Comparison of ENCODE assay signal across 14 mouse cellular contexts in the genomic region with DNA sequence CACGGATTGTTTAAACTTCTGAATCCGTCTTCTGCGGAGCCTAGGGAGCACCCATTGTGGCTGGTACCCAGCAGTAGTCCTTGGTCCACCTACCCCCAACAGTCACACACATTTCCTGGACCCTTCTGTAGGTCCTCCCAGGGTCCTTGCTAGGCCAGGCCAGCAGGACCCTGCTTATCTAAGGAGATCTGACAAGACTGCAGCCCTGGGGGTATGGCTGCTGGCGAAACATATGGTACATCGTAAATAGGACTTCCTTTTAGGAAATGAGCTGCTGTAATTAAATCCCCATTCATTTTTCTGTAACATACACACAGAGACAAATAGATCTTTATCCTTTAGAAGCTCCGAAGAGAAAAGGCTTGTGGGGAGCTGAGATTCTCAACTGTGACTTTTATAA. TPM values are rescaled to one million over a fixed set of nuclear protein-coding genes. Genes with fewer than 3 reads are reported as not detected.
A peak's percentile ranks its signal among the peaks of the same experiment; 100 is the strongest.
DNase-seq lines count a peak whose midpoint lies in the region; ATAC-seq and TF ChIP-seq lines count a peak whose summit lies in the region.
"Had no signal": no experiment of that assay in that cellular context is flagged by ENCODE, and none has a peak within 500 bp of the region (broad histone marks: within the 10 kb centered on the region; RNA-seq: fewer than 3 reads in every experiment).

No protein-coding gene starts in this region.

- no peak overlapping the region for H3K4me2 ChIP-seq in hindbrain, embryonic 14.5 days (replicated peaks)
- H3K4me2 ChIP-seq in midbrain, postnatal 0 days (ENCODE audit: low read depth, low read length, poor library complexity, severe bottlenecking), result no peak overlapping the region
- no peak overlapping the region for H3K4me2 ChIP-seq in hindbrain, embryonic 12.5 days (replicated peaks)
- H3K4me2 ChIP-seq: embryonic facial prominence, embryonic 13.5 days; liver, embryonic 11.5 days had no signal

- no peak overlapping the region for H3K4me3 ChIP-seq in hindbrain, embryonic 10.5 days
- no peak overlapping the region for H3K4me3 ChIP-seq in hindbrain, embryonic 14.5 days (replicated peaks; ENCODE audit: low read length)
- H3K4me3 ChIP-seq in midbrain, embryonic 10.5 days, result no peak overlapping the region
- H3K4me3 ChIP-seq in midbrain, postnatal 0 days (ENCODE audit: low read depth, low read length), result no peak overlapping the region
- no peak overlapping the region for H3K4me3 ChIP-seq in embryonic facial prominence, embryonic 10.5 days
- no peak overlapping the region for H3K4me3 ChIP-seq in hindbrain, embryonic 12.5 days
- H3K4me3 ChIP-seq: embryonic facial prominence, embryonic 13.5 days had no signal

- H3K9me3 ChIP-seq in hindbrain, embryonic 10.5 days, result no peaks in the 10 kb centered on the region
- no peaks in the 10 kb centered on the region for H3K9me3 ChIP-seq in hindbrain, embryonic 14.5 days (ENCODE audit: control insufficient read depth, low read length)
- H3K9me3 ChIP-seq in midbrain, embryonic 10.5 days (replicated peaks), result no peaks in the 10 kb centered on the region
- H3K9me3 ChIP-seq in midbrain, postnatal 0 days (ENCODE audit: low read length), result no peaks in the 10 kb centered on the region
- H3K9me3 ChIP-seq in embryonic facial prominence, embryonic 10.5 days, result no peaks in the 10 kb centered on the region
- H3K9me3 ChIP-seq in hindbrain, embryonic 12.5 days (replicated peaks), result no peaks in the 10 kb centered on the region
- H3K9me3 ChIP-seq: embryonic facial prominence, embryonic 13.5 days had no signal

- H3K36me3 ChIP-seq in hindbrain, embryonic 10.5 days, result no peaks in the 10 kb centered on the region
- H3K36me3 ChIP-seq in hindbrain, embryonic 14.5 days (replicated peaks; ENCODE audit: control insufficient read depth, insufficient read depth), result no peaks in the 10 kb centered on the region
- H3K36me3 ChIP-seq in midbrain, embryonic 10.5 days, result no peaks in the 10 kb centered on the region
- H3K36me3 ChIP-seq in midbrain, postnatal 0 days (ENCODE audit: insufficient read depth, low read length), result no peaks in the 10 kb centered on the region
- no peaks in the 10 kb centered on the region for H3K36me3 ChIP-seq in embryonic facial prominence, embryonic 10.5 days (replicated peaks)
- H3K36me3 ChIP-seq in hindbrain, embryonic 12.5 days, result no peaks in the 10 kb centered on the region
- H3K36me3 ChIP-seq: embryonic facial prominence, embryonic 13.5 days had no signal

- H3K4me1 ChIP-seq in hindbrain, embryonic 10.5 days (replicated peaks), result peaks cover 59% of the 10 kb centered on the region
- peaks cover 27% of the 10 kb centered on the region for H3K4me1 ChIP-seq in hindbrain, embryonic 14.5 days (replicated peaks; ENCODE audit: control insufficient read depth, insufficient read depth, low read length)
- peaks cover 42% of the 10 kb centered on the region for H3K4me1 ChIP-seq in midbrain, embryonic 10.5 days
- peaks cover 11% of the 10 kb centered on the region; the same call in 1 of the 2 replicates for H3K4me1 ChIP-seq in midbrain, postnatal 0 days (ENCODE audit: insufficient read depth, low read length)
- peaks cover 52% of the 10 kb centered on the region for H3K4me1 ChIP-seq in embryonic facial prominence, embryonic 10.5 days
- peaks cover 46% of the 10 kb centered on the region for H3K4me1 ChIP-seq in hindbrain, embryonic 12.5 days

- 74% methylated on average over 6 of the region's 6 CpGs for WGBS in hindbrain, embryonic 10.5 days
- WGBS in hindbrain, embryonic 14.5 days, result 45% methylated on average over 6 of the region's 6 CpGs
- WGBS in midbrain, embryonic 10.5 days, result 74% methylated on average over 6 of the region's 6 CpGs
- 50% methylated on average over 6 of the region's 6 CpGs for WGBS in midbrain, postnatal 0 days
- WGBS in embryonic facial prominence, embryonic 10.5 days, result 48% methylated on average over 6 of the region's 6 CpGs
- WGBS in hindbrain, embryonic 12.5 days, result 50% methylated on average over 6 of the region's 6 CpGs

- DNase-seq in hindbrain, embryonic 10.5 days (ENCODE audit: low spot score), result no peak
- no peak for DNase-seq in hindbrain, embryonic 14.5 days (ENCODE audit: low spot score)
- no peak for DNase-seq in midbrain, embryonic 10.5 days (ENCODE audit: low spot score)
- DNase-seq in midbrain, postnatal 0 days (ENCODE audit: low spot score), result no peak
- peak; percentile 56 for DNase-seq in embryonic facial prominence, embryonic 10.5 days (ENCODE audit: low spot score)
- no peak for DNase-seq in layer of hippocampus, postnatal 10 days (ENCODE audit: low spot score in 2 of 2)
- DNase-seq: gastrocnemius, postnatal 10 days; kidney, postnatal 10 days had no signal

- 0 out of 2 replicates have a peak, but pooled peaks cover 6% of the 10 kb centered on the region for H3K27me3 ChIP-seq in hindbrain, embryonic 10.5 days (ENCODE audit: insufficient read depth, poor library complexity, severe bottlenecking)
- H3K27me3 ChIP-seq in hindbrain, embryonic 14.5 days (ENCODE audit: control insufficient read depth, insufficient read depth, low read length), result no peaks in the 10 kb centered on the region
- H3K27me3 ChIP-seq in midbrain, embryonic 10.5 days (ENCODE audit: low read depth, poor library complexity, severe bottlenecking), result peaks cover 9% of the 10 kb centered on the region
- no peaks in the 10 kb centered on the region for H3K27me3 ChIP-seq in midbrain, postnatal 0 days (ENCODE audit: insufficient read depth, low read length)
- no peaks in the 10 kb centered on the region for H3K27me3 ChIP-seq in embryonic facial prominence, embryonic 10.5 days (replicated peaks; ENCODE audit: low read depth, poor library complexity, severe bottlenecking)
- H3K27me3 ChIP-seq in hindbrain, embryonic 12.5 days, result no peaks in the 10 kb centered on the region

- no peak overlapping the region for H3K9ac ChIP-seq in hindbrain, embryonic 14.5 days
- H3K9ac ChIP-seq in midbrain, postnatal 0 days (replicated peaks; ENCODE audit: low read length, poor library complexity, severe bottlenecking), result no peak overlapping the region
- H3K9ac ChIP-seq in hindbrain, embryonic 12.5 days, result no peak overlapping the region
- H3K9ac ChIP-seq: embryonic facial prominence, embryonic 13.5 days had no signal

- TF ChIP-seq CTCF in midbrain, postnatal 0 days (IDR thresholded peaks at IDR 0.05), result no peak

- H3K27ac ChIP-seq in hindbrain, embryonic 10.5 days, result peak overlapping the region; percentile 96
- H3K27ac ChIP-seq in hindbrain, embryonic 14.5 days, result no peak overlapping the region
- peak overlapping the region; percentile 33 for H3K27ac ChIP-seq in midbrain, embryonic 10.5 days (replicated peaks)
- no peak overlapping the region for H3K27ac ChIP-seq in midbrain, postnatal 0 days (ENCODE audit: low read depth, low read length)
- H3K27ac ChIP-seq in embryonic facial prominence, embryonic 10.5 days (replicated peaks), result peak overlapping the region; percentile 94
- 0 out of 2 replicates have a peak overlapping the region, but pooled peaks have one; percentile 13 for H3K27ac ChIP-seq in hindbrain, embryonic 12.5 days
- H3K27ac ChIP-seq: embryonic facial prominence, embryonic 13.5 days; macrophage had no signal

- ATAC-seq in hindbrain, embryonic 14.5 days (ENCODE audit: low FRiP score), result no peak
- ATAC-seq in midbrain, postnatal 0 days (ENCODE audit: low FRiP score), result no peak
- ATAC-seq in hindbrain, embryonic 12.5 days (ENCODE audit: low FRiP score), result no peak
- no peak for ATAC-seq in erythroid progenitor cell, adult 5-6 weeks (replicated peaks; ENCODE audit: low FRiP score, poor library complexity, severe bottlenecking)
- ATAC-seq: activated CD4-positive, CD25-positive, alpha-beta regulatory T cell, adult 4 months had no signal

RNA-seq across cellular contexts. Expression of a gene that starts 34.9 kb away (rescaled TPM):
- 128 and 150 TPM in 2 replicates for polyA plus RNA-seq in hindbrain, embryonic 10.5 days (2016; fragmentation: Nextera tagmentation; extraction: Ambion mirVana)
- polyA plus RNA-seq in hindbrain, embryonic 14.5 days (2014; fragmentation: Nextera tagmentation; extraction: Ambion mirVana), result 50.3 and 63.6 TPM in 2 replicates
- polyA plus RNA-seq in midbrain, embryonic 10.5 days (2016; fragmentation: Nextera tagmentation; extraction: Ambion mirVana), result 119 and 141 TPM in 2 replicates
- total RNA-seq in midbrain, postnatal 0 days (2014; rRNA removed), result 34.9 and 45.1 TPM in 2 replicates
- 24.8 and 25.4 TPM in 2 replicates for polyA plus RNA-seq in midbrain, postnatal 0 days (2015; fragmentation: Nextera tagmentation; extraction: Ambion mirVana)
- polyA plus RNA-seq in embryonic facial prominence, embryonic 10.5 days (2016; fragmentation: Nextera tagmentation; extraction: Ambion mirVana), result 154 and 170 TPM in 2 replicates
- polyA plus RNA-seq in hindbrain, embryonic 12.5 days (2016; fragmentation: Nextera tagmentation; extraction: Ambion mirVana), result 81.6 and 85.3 TPM in 2 replicates
- total RNA-seq in erythroid progenitor cell, adult 5-6 weeks (2015; ENCODE audit: low replicate concordance), result not detected in 2 replicates
- total RNA-seq in erythroid progenitor cell, adult 5-6 weeks (2017; ENCODE audit: low replicate concordance), result 1.0 TPM in 1 of 2 replicates, not detected in the other
- total RNA-seq in layer of hippocampus, postnatal 10 days (2021), result 10 to 100 TPM; 29.9 to 31.2 TPM
- polyA plus RNA-seq: activated CD4-positive, CD25-positive, alpha-beta regulatory T cell, adult 4 months; macrophage had no signal

Comparison
In these comparisons a context has a peak if more than half of its experiments do, and no peak if none do; other contexts are left out.
1. H3K27ac ChIP-seq: peak in hindbrain, embryonic 10.5 days (single experiment), midbrain, embryonic 10.5 days (single experiment), embryonic facial prominence, embryonic 10.5 days (single experiment) and hindbrain, embryonic 12.5 days (single experiment); none in hindbrain, embryonic 14.5 days (single experiment) and midbrain, postnatal 0 days (single experiment).